Mouse (Mus musculus) intestine, postnatal 0 days (tissue): ENCODE results near the gene Gga3. TPM values are rescaled to one million over a fixed set of nuclear protein-coding genes. Genes with fewer than 3 reads are reported as not detected.

Experiments used
- ATAC-seq: fragments of 200-750 bp; cut with Nextera tagmentation; 2 replicates; pipeline ENCODE4 v1.8.0; 2017; ENCODE audit warnings: mild to moderate bottlenecking, moderate TSS enrichment, moderate library complexity
- H3K27ac ChIP-seq: fragments of 300-500 bp; sonication (generic); 2 replicates; pipeline ENCODE4 v1.5.1; 2014; ENCODE audit warnings: mild to moderate bottlenecking, low read depth, low read length, moderate library complexity
- H3K27me3 ChIP-seq: fragments of 300-500 bp; sonication (generic); replicated peaks from 2 replicates; pipeline ENCODE4 v1.6.1; 2014; ENCODE audit warnings: low read length, mixed read lengths; ENCODE audit not compliant: control insufficient read depth, insufficient read depth
- H3K36me3 ChIP-seq: fragments of 300-500 bp; sonication (generic); 2 replicates; pipeline ENCODE4 v1.6.1; 2014; ENCODE audit warnings: mild to moderate bottlenecking, moderate library complexity; ENCODE audit not compliant: control insufficient read depth, insufficient read depth
- H3K4me1 ChIP-seq: fragments of 300-500 bp; sonication (generic); replicated peaks from 2 replicates; pipeline ENCODE4 v1.6.1; 2014; ENCODE audit warnings: antibody characterized with exemption, low read length, mixed read lengths; ENCODE audit not compliant: control insufficient read depth, insufficient read depth
- H3K4me2 ChIP-seq: fragments of 300-500 bp; sonication (generic); replicated peaks from 2 replicates; pipeline ENCODE4 v1.6.1; 2014; ENCODE audit warnings: low read depth, mild to moderate bottlenecking, moderate library complexity
- H3K4me3 ChIP-seq: fragments of 300-500 bp; sonication (generic); 2 replicates; pipeline ENCODE4 v1.5.1; 2014; ENCODE audit warnings: low read depth, low read length
- H3K9ac ChIP-seq: fragments of 300-500 bp; sonication (generic); 2 replicates; pipeline ENCODE4 v1.6.1; 2014; ENCODE audit warnings: mild to moderate bottlenecking, low read depth, low read length
- H3K9me3 ChIP-seq: fragments of 300-500 bp; sonication (generic); 2 replicates; pipeline ENCODE4 v1.6.1; 2016; ENCODE audit warnings: mixed run types; ENCODE audit not compliant: control insufficient read depth
- CTCF ChIP-seq: sonication (generic); IDR thresholded peaks from 2 replicates; pipeline ENCODE4 v1.5.1; 2016; ENCODE audit warnings: low read depth, mild to moderate bottlenecking, control low read depth, antibody characterized with exemption, moderate library complexity
- WGBS: fragments of 180-500 bp; shearing (Covaris S2); extraction: QIAGEN DNeasy Blood & Tissue Kit; methylation state at CpG from one replicate; pipeline ENCODE4 v1.1.7; 2014; 5-methylcytosine and 5-hydroxymethylcytosine counted together
- polyA plus RNA-seq: library from polyadenylated mRNA; unstranded; fragments of >200 nt; fragmentation: Nextera tagmentation; extraction: Ambion mirVana; gene quantifications from 2 replicates; pipeline ENCODE4 v1.2.1, GENCODE M21; 2015

Gga3 gene
- polyA plus RNA-seq, 1 experiment from 2014 or later: 5.7 TPM

GRCm38 (mm10) chr11:115619949-115620348 lies 16.1 kb upstream of the Gga3 start:
- Histone ChIP-seq H3K27me3 (no peaks in the 10 kb centered on the region), H3K4me2 (no peak overlapping the region), H3K9me3 (no peaks in the 10 kb centered on the region), H3K36me3 (peaks cover 44% of the 10 kb centered on the region; the same call in 1 of the 2 replicates), H3K27ac (no peak overlapping the region), H3K4me1 (no peaks in the 10 kb centered on the region), H3K9ac (no peak overlapping the region), H3K4me3 (no peak overlapping the region)
- no peak for TF ChIP-seq CTCF
- WGBS: 95% methylated on average over 7 of the region's 7 CpGs
- ATAC-seq: no peak

DNA sequence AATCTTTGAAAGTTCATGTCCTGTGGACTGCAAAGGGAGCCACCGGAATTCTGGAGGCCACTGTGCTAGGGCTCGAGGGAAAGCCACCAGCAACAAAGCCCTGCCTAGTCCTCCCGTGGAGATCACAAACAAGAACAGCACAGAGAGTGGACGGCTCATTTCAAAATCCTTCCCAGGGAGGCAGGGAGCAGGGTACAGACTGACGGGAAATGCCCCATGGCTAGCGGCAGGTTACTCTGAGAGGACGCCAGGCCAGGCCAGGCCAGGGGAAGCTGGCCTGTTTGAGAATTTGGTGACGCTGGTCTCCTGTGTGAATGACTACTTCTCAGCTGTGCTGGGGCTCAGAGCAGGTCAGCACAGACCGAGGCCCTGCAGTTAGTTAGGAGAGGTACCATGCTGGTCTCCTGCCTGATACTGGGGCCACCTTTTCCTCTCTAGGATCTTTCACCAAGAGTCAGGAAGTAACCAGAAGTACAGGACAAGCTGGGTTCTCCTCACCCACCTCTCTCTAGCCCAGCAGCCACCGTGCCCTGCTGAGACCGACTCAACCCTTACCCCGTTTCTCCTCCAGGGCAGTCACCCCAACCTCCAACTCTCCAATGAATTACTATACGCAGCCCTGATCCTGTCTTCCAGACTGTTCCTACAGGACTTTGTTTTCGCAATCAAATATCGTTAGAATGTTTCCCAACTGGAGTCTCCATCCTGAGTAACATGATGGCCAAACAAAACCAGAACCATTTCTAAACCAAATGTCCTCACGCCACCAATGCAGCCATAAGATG lies 15.1 kb upstream of the Gga3 start:
- H3K4me1 ChIP-seq: no peaks in the 10 kb centered on the region
- H3K27me3 ChIP-seq: no peaks in the 10 kb centered on the region
- H3K27ac ChIP-seq: no peak overlapping the region
- H3K4me3 ChIP-seq: no peak overlapping the region
- no peak overlapping the region for H3K4me2 ChIP-seq
- TF ChIP-seq CTCF: no peak
- peaks cover 49% of the 10 kb centered on the region; the same call in 1 of the 2 replicates for H3K36me3 ChIP-seq
- 90% methylated on average over 16 of the region's 16 CpGs for WGBS
- H3K9ac ChIP-seq: no peak overlapping the region
- ATAC-seq: no peak
- no peaks in the 10 kb centered on the region for H3K9me3 ChIP-seq

DNA sequence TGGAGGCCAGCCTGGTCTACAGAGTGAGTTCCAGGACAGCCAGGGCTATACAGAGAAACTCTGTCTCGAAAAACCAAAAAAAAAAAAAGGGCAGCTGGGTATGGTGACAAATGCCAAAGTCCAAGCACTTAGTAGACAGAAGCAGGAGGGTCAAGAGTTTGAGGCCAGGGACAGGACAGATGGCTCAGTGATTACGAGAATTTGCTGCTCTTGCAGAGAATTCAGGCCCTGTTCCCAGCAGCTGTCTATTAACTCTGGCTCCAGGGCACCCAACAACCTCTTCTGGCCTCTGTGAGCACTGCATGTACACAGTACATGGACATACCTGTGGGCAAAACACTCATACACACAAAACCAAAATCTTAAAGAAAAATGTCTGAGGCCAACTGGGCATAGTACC lies 14.2 kb upstream of the Gga3 start:
- no peak for TF ChIP-seq CTCF
- no peak for ATAC-seq
- H3K9ac ChIP-seq: no peak overlapping the region
- H3K4me3 ChIP-seq: no peak overlapping the region
- no peaks in the 10 kb centered on the region for H3K27me3 ChIP-seq
- H3K27ac ChIP-seq: no peak overlapping the region
- WGBS: 78% methylated on average over 2 of the region's 2 CpGs
- H3K9me3 ChIP-seq: no peaks in the 10 kb centered on the region
- H3K4me2 ChIP-seq: no peak overlapping the region
- H3K36me3 ChIP-seq: peaks cover 44% of the 10 kb centered on the region; the same call in 1 of the 2 replicates
- no peaks in the 10 kb centered on the region for H3K4me1 ChIP-seq

DNA sequence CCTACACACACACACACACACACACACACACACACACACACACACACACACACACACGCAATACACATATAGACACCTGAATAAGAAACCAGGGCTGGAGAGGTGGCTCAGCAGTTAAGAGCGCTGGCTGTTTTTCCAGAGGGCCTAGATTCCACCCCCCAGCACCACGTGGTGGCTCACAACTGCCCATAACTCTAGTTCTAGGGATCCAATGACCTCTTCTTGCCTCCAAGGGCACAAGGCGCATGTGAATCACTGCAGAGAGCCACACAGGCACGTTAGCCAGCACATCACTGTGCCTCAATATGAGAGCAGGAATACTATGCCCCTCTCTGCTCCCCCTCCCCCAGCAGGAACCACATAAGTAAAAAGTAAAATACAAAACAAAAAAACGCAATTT lies 13.0 kb upstream of the Gga3 start:
- TF ChIP-seq CTCF: no peak
- no peak overlapping the region for H3K4me3 ChIP-seq
- no peak for ATAC-seq
- no peaks in the 10 kb centered on the region for H3K9me3 ChIP-seq
- no peak overlapping the region for H3K4me2 ChIP-seq
- H3K27me3 ChIP-seq: no peaks in the 10 kb centered on the region
- H3K4me1 ChIP-seq: no peaks in the 10 kb centered on the region
- no peak overlapping the region for H3K9ac ChIP-seq
- peaks cover 35% of the 10 kb centered on the region; the same call in 1 of the 2 replicates for H3K36me3 ChIP-seq
- WGBS: 82% methylated on average over 6 of the region's 6 CpGs
- H3K27ac ChIP-seq: no peak overlapping the region

DNA sequence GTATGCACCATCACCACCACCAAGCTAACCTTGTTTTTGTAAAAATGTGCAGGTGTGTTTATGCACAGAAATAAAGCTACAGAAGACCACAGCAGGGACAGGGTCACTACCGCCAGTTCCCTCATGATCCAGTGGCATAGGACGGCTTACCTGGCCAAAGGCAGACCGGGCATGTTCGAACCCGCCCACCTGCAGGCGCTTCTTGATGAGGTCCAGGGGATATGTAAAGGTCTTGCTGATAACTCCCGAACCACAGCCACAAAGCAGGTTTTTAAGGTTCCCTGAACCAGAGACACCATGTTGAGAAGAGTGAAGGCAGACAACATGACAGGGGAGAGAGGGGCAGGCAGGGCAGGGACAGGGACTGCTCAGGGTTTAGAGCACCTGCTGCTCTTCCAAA lies 12.5 kb upstream of the Gga3 start:
- Histone ChIP-seq H3K36me3 (peaks cover 32% of the 10 kb centered on the region; the same call in 1 of the 2 replicates), H3K4me3 (no peak overlapping the region), H3K9ac (no peak overlapping the region), H3K27ac (no peak overlapping the region), H3K27me3 (no peaks in the 10 kb centered on the region), H3K9me3 (no peaks in the 10 kb centered on the region), H3K4me1 (no peaks in the 10 kb centered on the region), H3K4me2 (no peak overlapping the region)
- 90% methylated on average over 7 of the region's 7 CpGs for WGBS
- TF ChIP-seq CTCF: no peak
- ATAC-seq: no peak

DNA sequence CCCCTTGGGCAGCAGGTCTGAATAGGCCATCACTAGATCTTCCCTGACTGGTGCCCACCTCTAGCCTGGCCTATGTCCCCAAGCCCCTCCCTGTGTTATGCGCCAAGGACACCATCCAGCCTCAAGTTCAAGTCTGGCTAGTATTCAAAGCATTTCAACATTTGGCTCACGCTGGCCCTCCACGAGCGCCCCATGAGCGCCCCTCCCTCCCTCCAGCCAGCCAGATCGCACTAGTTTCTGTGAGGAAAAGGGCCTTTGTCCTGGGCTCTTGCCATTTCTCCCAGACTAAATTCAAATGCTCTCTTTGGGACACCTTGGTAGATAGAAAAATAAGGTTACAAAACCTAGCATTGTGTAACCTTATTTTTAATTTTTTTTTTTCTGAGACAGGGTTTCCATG lies 12.0 kb upstream of the Gga3 start:
- H3K9ac ChIP-seq: no peak overlapping the region
- 90% methylated on average over 6 of the region's 6 CpGs for WGBS
- H3K27ac ChIP-seq: no peak overlapping the region

More for the DNA sequence above, 12.0 kb upstream of the Gga3 start:
- H3K27me3 ChIP-seq: no peaks in the 10 kb centered on the region
- no peak overlapping the region for H3K4me2 ChIP-seq
- no peak for TF ChIP-seq CTCF
- H3K4me3 ChIP-seq: no peak overlapping the region
- peaks cover 27% of the 10 kb centered on the region; the same call in 1 of the 2 replicates for H3K36me3 ChIP-seq
- no peaks in the 10 kb centered on the region for H3K9me3 ChIP-seq
- no peak for ATAC-seq
- H3K4me1 ChIP-seq: no peaks in the 10 kb centered on the region
